ENCODE assay signal across 13 mouse cellular contexts in genomic region chr4:124766566-124766940, GRCm38 (mm10). TPM values are rescaled to one million over a fixed set of nuclear protein-coding genes. Genes with fewer than 3 reads are reported as not detected.
A peak's percentile ranks its signal among the peaks of the same experiment; 100 is the strongest.
DNase-seq lines count a peak whose midpoint lies in the region; ATAC-seq and TF ChIP-seq lines count a peak whose summit lies in the region.
"Had no signal": no experiment of that assay in that cellular context is flagged by ENCODE, and none has a peak within 500 bp of the region (broad histone marks: within the 10 kb centered on the region; RNA-seq: fewer than 3 reads in every experiment).

No protein-coding gene starts in this region.

- 24% methylated on average over 2 of the region's 2 CpGs for WGBS in heart, embryonic 14.5 days
- 25% methylated on average over 2 of the region's 2 CpGs for whole genome bisulfite sequencing in liver, embryonic 14.5 days (ENCODE audit: insufficient replicate concordance)

- DNase-seq in heart, adult 11 months, result no peak
- no peak for DNase-seq in testis, postnatal 10 days (ENCODE audit: low spot score)
- DNase-seq in liver, embryonic 14.5 days (ENCODE audit: low read depth in 3 of 3, low spot score in 3 of 3), result no peak
- no peak for DNase-seq in embryo, embryonic 11 days
- DNase-seq: kidney, adult 11 months; lung, adult 2 months; spleen, adult 18-20 months; thymus, adult 2 months had no signal

- TF ChIP-seq EP300 in liver, embryonic 14.5 days (IDR thresholded peaks at IDR 0.05; ENCODE audit: low read depth), result no peak

- H3K4me3 ChIP-seq in heart, embryonic 14.5 days (ENCODE audit: control insufficient read depth in 1 of 2, insufficient read depth in 1 of 2, low read depth in 1 of 2, low read length in 2 of 2), result no peak overlapping the region
- H3K4me3 ChIP-seq in testis, adult 2 months (ENCODE audit: control insufficient read depth, low read depth, low read length), result no peak overlapping the region
- H3K4me3 ChIP-seq in liver, embryonic 14.5 days (ENCODE audit: insufficient read depth in 1 of 2, low read depth in 2 of 2, low read length in 2 of 2), result no peak overlapping the region
- H3K4me3 ChIP-seq: embryonic facial prominence, embryonic 10.5 days had no signal

- no peak overlapping the region for H3K27ac ChIP-seq in heart, embryonic 14.5 days (replicated peaks in 1 of 2; ENCODE audit: control insufficient read depth in 1 of 2, insufficient read depth in 1 of 2, low read depth in 2 of 2, low read length in 2 of 2)
- peak overlapping the region; percentile 66 for H3K27ac ChIP-seq in testis, adult 2 months (ENCODE audit: control insufficient read depth, insufficient read depth, low read depth, low read length)
- H3K27ac ChIP-seq in liver, embryonic 14.5 days, result peak overlapping the region; percentile 14
- H3K27ac ChIP-seq: embryonic facial prominence, embryonic 10.5 days had no signal

- H3K9ac ChIP-seq in heart, embryonic 14.5 days (ENCODE audit: low read length), result no peak overlapping the region
- no peak overlapping the region for H3K9ac ChIP-seq in liver, embryonic 14.5 days (replicated peaks)
- H3K9ac ChIP-seq: forebrain, postnatal 0 days had no signal

- no peak for TF ChIP-seq CTCF in testis, adult 2 months (IDR thresholded peaks at IDR 0.05; ENCODE audit: control insufficient read depth, insufficient read depth, insufficient replicate concordance, low read depth, low read length)
- TF ChIP-seq CTCF in liver, embryonic 14.5 days (IDR thresholded peaks at IDR 0.05; ENCODE audit: low read depth), result no peak

- H3K36me3 ChIP-seq in heart, embryonic 14.5 days (ENCODE audit: control insufficient read depth, insufficient read depth, low read length), result no peaks in the 10 kb centered on the region
- H3K36me3 ChIP-seq in testis, adult 2 months (ENCODE audit: control insufficient read depth, insufficient read depth, low read length), result no peaks in the 10 kb centered on the region
- H3K36me3 ChIP-seq in liver, embryonic 14.5 days (replicated peaks; ENCODE audit: control insufficient read depth, insufficient read depth, low read depth), result no peaks in the 10 kb centered on the region; the same call in none of the 2 replicates
- H3K36me3 ChIP-seq: embryonic facial prominence, embryonic 10.5 days had no signal

- no peak for TF ChIP-seq POLR2A in testis, adult 2 months (IDR thresholded peaks at IDR 0.05; ENCODE audit: control insufficient read depth, low read depth, low read length)

- peak overlapping the region; percentile 38 for H3K4me2 ChIP-seq in heart, embryonic 14.5 days (ENCODE audit: low read length)
- peak overlapping the region; percentile 34 for H3K4me2 ChIP-seq in liver, embryonic 14.5 days (ENCODE audit: low read depth)

- peaks cover 7 to 13% of the 10 kb centered on the region in 2 experiments for H3K4me1 ChIP-seq in heart, embryonic 14.5 days (ENCODE audit: control insufficient read depth in 2 of 2, insufficient read depth in 2 of 2, low read length in 2 of 2)
- peaks cover 6% of the 10 kb centered on the region for H3K4me1 ChIP-seq in testis, adult 2 months (ENCODE audit: control insufficient read depth, insufficient read depth, low read length)
- peaks cover 32 to 49% of the 10 kb centered on the region in 2 experiments for H3K4me1 ChIP-seq in liver, embryonic 14.5 days (replicated peaks; ENCODE audit: control insufficient read depth in 2 of 2, insufficient read depth in 2 of 2, low read length in 1 of 2)
- H3K4me1 ChIP-seq: embryonic facial prominence, embryonic 10.5 days had no signal

- no peaks in the 10 kb centered on the region for H3K27me3 ChIP-seq in heart, embryonic 14.5 days (ENCODE audit: control insufficient read depth, insufficient read depth, low read length)
- H3K27me3 ChIP-seq in testis, adult 2 months (ENCODE audit: control insufficient read depth, insufficient read depth, low read length), result no peaks in the 10 kb centered on the region
- no peaks in the 10 kb centered on the region for H3K27me3 ChIP-seq in liver, embryonic 14.5 days (ENCODE audit: control insufficient read depth, insufficient read depth, low read length)

- no peak for ATAC-seq in heart, embryonic 14.5 days (ENCODE audit: insufficient number of reproducible peaks, insufficient read depth, low FRiP score, low read depth)
- ATAC-seq in liver, embryonic 14.5 days (ENCODE audit: insufficient read depth), result no peak
- ATAC-seq in CD4-positive, CD25-positive, alpha-beta regulatory T cell, adult 4 months, result no peak

- no peaks in the 10 kb centered on the region for H3K9me3 ChIP-seq in heart, embryonic 14.5 days (ENCODE audit: control insufficient read depth, low read length)
- H3K9me3 ChIP-seq in liver, embryonic 14.5 days (ENCODE audit: control insufficient read depth, low read length), result no peaks in the 10 kb centered on the region
- H3K9me3 ChIP-seq: embryonic facial prominence, embryonic 10.5 days had no signal

RNA-seq across cellular contexts. Expression of gene Inpp5b, which starts 24.9 kb away (rescaled TPM):
- 17.3 and 18.6 TPM in 2 replicates for polyA plus RNA-seq in heart, embryonic 14.5 days (2014; fragmentation: Nextera tagmentation; extraction: Ambion mirVana)
- polyA plus RNA-seq in testis, adult 2 months (2012; rRNA removed), result 19.3 and 26.9 TPM in 2 replicates
- 36.6 and 40.3 TPM in 2 replicates for polyA plus RNA-seq in liver, embryonic 14.5 days (2012; rRNA removed)
- polyA plus RNA-seq in liver, embryonic 14.5 days (2014; fragmentation: Nextera tagmentation; extraction: Ambion mirVana), result 36.7 and 40.0 TPM in 2 replicates
- polyA plus RNA-seq in CD4-positive, CD25-positive, alpha-beta regulatory T cell, adult 4 months (2017; shearing (Covaris generic)), result 100 to 1,000 TPM in 1 of 2 experiments, 10 to 100 TPM in 1; 88.0 to 146 TPM

RNA-seq across cellular contexts. Expression of gene Mtf1, which starts 35.4 kb away (rescaled TPM):
- 11.4 and 14.0 TPM in 2 replicates for polyA plus RNA-seq in heart, embryonic 14.5 days (2014; fragmentation: Nextera tagmentation; extraction: Ambion mirVana)
- 61.0 and 64.0 TPM in 2 replicates for polyA plus RNA-seq in testis, adult 2 months (2012; rRNA removed)
- 4.3 and 7.1 TPM in 2 replicates for polyA plus RNA-seq in liver, embryonic 14.5 days (2012; rRNA removed)
- polyA plus RNA-seq in liver, embryonic 14.5 days (2014; fragmentation: Nextera tagmentation; extraction: Ambion mirVana), result 10.9 and 15.2 TPM in 2 replicates
- 10 to 100 TPM; 16.0 to 16.7 TPM for polyA plus RNA-seq in CD4-positive, CD25-positive, alpha-beta regulatory T cell, adult 4 months (2017; shearing (Covaris generic))

RNA-seq across cellular contexts. Expression of gene Sf3a3, which starts 52.0 kb away (rescaled TPM):
- 73.4 and 73.5 TPM in 2 replicates for polyA plus RNA-seq in heart, embryonic 14.5 days (2014; fragmentation: Nextera tagmentation; extraction: Ambion mirVana)
- polyA plus RNA-seq in testis, adult 2 months (2012; rRNA removed), result 24.2 and 24.7 TPM in 2 replicates
- 21.2 and 42.1 TPM in 2 replicates for polyA plus RNA-seq in liver, embryonic 14.5 days (2012; rRNA removed)
- polyA plus RNA-seq in liver, embryonic 14.5 days (2014; fragmentation: Nextera tagmentation; extraction: Ambion mirVana), result 59.2 and 63.6 TPM in 2 replicates
- polyA plus RNA-seq in CD4-positive, CD25-positive, alpha-beta regulatory T cell, adult 4 months (2017; shearing (Covaris generic)), result 100 to 1,000 TPM; 104 to 108 TPM

Comparison
In these comparisons a context has a peak if more than half of its experiments do, and no peak if none do; other contexts are left out.
1. H3K27ac ChIP-seq: peak in testis, adult 2 months (single experiment) and liver, embryonic 14.5 days (single experiment); none in heart, embryonic 14.5 days (0 of 2).